Mouse (Mus musculus) gastrocnemius, postnatal 14 days (tissue): ENCODE results near the gene Nek8. TPM values are rescaled to one million over a fixed set of nuclear protein-coding genes. Genes with fewer than 3 reads are reported as not detected.

Experiments used
- DNase-seq: peaks from one replicate; pipeline ENCODE4 v3.0.0; 2021; ENCODE audit warnings: mixed read lengths
- intact Hi-C: fragments of 180-260 bp; cut with DNase I; formaldehyde crosslinking; loops from one replicate; pipeline ENCODE4 v1.15.1; 2025; ENCODE audit warnings: low total_unique reads
- total RNA-seq, 2 experiments: library from RNA; stranded (reverse); gene quantifications; 2 replicates each; pipeline ENCODE4 v1.2.3; 2021

Gene Nek8
- total RNA-seq, 2 experiments from 2014 or later, result 1.4 to 2.1 TPM

- no peak for DNase-seq
- intact Hi-C loops, result no loop called here
Observed at GRCm38 (mm10) chr11:78172034-78172747, 4.3 kb downstream of the Nek8 start.

GRCm38 (mm10) chr11:78171328-78171727, 5.1 kb downstream of the Nek8 start:
- intact Hi-C loops, result no loop called here
- DNase-seq, result no peak

- DNase-seq, result no peak
- intact Hi-C loops, result no loop called here
Observed at GRCm38 (mm10) chr11:78170306-78170705, 6.2 kb downstream of the Nek8 start.

DNA sequence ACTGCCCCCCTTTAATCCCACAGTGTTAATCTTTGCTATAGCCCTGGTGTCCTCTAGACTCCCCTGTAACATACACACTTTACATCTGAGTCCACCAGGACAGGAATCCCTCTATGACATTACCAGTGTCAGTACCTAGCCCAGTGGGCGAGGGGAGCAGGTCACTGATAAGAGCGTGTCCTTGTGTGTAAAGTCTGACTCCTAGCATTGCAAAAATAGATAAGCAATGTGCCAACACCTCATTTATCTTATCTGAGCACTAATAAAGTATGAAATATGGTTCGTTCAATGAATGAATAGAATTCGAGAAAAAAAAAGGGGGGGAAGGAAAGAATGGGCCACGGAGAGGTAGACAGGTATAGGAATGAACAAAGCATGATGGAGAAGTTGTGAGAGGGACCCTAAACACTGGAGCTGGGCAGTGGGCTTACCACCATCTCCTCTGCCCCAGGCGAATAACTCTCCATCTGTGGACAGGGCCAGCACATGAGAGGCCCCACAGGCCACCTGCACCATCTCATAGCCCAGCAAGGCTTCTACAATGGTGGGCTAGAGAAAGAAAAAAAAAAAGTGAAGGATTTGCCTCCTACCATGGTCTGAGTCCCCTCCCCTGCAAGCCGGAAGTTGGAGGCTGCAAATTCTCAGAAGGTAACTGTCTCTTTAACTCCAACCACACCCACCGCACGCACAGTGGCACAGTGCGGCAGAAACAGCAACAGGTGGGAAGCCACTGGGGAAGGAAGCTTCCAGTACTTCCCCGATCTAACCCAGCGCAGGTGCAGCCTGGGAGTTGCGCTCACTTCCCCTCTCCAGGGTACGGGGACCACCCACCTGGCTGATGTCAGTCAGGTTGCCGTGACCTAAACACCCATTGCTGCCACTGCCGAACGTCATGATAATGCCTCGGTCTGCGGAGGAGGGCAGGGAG, 7.7 kb downstream of the Nek8 start:
- DNase-seq, result no peak
- intact Hi-C loops, result no loop called here

DNA sequence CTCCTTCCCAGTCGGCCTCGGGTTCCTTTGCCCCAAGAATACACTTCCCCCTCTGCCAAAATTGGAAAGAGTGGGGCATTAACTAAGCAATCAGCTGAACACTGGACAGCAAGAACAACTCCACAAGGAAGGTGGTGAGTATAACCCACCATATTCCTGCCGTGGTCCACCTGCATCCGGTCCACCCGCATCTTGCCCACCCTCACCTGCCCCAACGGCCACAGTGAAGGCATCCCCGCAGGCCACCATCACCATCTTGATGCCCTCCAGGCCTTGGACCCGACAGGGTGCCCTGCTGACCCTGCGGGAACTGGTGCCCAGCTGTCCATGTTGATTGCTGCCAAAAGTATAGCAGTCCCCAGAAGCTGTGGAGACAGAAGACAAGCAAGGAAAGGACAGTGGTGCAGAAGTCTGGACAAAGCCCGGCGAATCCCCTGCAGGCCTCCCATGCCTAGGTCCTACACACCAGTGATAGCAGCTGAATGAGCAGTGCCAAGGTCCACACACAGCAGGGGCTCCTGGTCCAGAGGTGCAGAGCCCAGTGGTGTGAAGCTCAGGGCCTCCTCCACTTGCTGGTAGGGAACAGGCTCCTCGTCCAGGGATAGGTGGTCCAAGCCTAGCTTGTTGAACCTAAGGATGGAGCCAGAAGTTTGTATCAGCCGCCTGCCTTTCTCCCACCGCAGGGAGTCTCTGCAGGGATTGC, 9.1 kb downstream of the Nek8 start:
- no peak for DNase-seq
- intact Hi-C loops, result no loop called here

GRCm38 (mm10) chr11:78166640-78167039, 9.8 kb downstream of the Nek8 start:
- intact Hi-C loops, result no loop called here
- DNase-seq, result no peak

DNA sequence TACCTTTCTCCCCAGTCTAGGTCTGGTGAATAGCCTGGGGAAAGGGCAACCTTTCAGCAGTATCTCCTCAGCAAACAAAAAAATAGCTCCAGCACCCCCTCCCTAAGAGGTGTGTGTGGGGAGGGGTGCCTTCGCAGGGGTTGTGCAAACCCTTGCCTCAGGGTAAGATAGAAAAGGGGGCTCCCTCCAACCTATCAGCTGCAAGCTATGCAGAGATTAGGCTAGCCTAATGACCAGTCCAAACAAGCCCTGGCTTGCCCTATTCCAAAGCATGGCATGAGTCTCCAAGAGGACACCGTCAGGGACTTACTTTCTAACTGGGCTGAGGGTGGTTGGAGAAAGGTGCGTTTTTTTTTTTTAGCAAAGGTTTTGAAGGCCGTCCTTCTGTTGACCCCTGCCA, 10.3 kb downstream of the Nek8 start:
- intact Hi-C loops, result no loop called here

GRCm38 (mm10) chr11:78165761-78166109, 10.7 kb downstream of the Nek8 start:
- intact Hi-C loops, result no loop called here
- DNase-seq, result peak; percentile 58

More for the DNA sequence above, 10.3 kb downstream of the Nek8 start:
- DNase-seq, result no peak

DNA sequence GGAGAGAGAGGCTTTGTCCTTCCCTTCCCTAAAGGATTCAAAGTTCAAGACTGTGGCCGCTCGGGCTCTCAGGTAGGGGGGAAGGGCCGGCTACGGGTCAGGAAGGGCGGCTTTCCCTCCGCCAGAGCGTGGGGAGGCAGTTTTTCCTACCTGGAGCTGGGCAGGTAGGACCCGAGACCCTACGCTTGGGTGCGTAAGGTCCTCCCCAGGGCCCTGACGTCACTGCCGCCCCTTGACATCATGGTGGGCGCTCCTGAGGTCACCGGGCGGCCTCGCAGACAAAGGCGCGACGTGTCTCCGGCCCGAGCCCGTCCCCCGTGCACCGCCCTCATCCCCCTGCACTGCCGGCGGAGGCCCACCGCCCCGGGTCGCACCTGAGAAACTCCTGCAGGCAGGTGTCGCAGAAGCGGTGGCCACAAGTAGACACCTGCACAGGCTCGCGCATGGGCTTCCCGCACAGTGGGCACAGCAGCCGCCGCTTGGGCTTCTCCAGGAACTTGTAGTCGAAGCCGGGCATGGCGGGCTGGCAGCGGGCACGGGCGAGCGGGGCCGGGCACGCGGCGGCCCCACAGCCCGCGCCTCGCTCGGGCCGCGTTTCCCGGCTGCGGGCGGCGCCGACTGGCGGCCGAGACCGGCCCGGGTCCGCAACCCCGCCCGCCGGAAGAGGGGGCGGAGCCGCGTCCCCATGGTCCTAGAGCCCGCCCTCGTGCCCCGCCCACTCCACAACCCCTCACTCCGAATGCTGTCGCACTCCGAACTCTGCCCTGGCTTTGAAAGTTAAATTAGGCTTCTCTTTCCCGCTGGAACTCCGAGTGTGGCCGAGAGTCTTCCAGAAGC, 11.3 kb downstream of the Nek8 start, which contains the start of gene Traf4:
TSS of gene Traf4 (minus strand) at position 666 of the 837 bp plus-strand sequence.
- DNase-seq, result peak; percentile 87
- intact Hi-C loops, result no loop called here

DNA sequence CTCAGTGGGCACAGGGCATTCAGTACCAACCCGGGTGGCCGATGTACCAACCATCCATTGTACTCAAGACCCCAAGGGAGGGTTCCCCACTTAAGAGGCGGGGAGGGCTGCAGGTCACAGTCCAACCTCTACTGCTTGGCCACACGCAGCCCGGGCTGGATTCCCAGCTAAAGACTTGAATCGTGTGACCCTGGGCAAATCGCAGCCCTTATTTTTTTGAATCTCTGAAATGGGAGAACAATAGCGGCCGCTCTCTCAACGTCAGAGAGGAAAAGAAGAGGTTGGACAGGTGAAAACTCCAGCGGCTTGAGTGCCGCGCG, 11.9 kb downstream of the Nek8 start:
- intact Hi-C loops, result no loop called here
- no peak for DNase-seq

- intact Hi-C loops, result no loop called here
- DNase-seq, result peak; percentile 73
Observed at GRCm38 (mm10) chr11:78163681-78164603, 12.5 kb downstream of the Nek8 start.

DNA sequence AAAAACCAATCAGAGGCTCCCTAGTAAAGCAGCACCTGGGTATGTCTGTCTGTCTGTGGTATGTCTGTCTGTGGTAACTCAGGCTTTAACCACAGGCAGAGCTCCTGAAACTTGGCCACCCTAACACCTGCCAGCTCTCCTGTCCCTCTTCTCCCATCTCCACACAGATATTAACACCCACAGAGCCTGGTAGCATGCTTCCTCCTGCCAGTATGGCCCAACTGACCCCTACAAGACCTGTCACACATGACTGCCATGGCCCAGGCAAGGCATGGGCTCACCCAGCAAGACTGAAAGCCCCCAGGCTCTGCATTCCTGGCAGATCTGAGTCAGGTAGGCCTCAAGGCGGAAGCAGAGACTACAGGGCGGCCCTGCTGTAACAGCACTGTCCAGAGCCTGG, 13.4 kb downstream of the Nek8 start:
- intact Hi-C loops, result no loop called here
- DNase-seq, result no peak

- peak; percentile 77 for DNase-seq
Observed at GRCm38 (mm10) chr11:78162504-78162903, 14.0 kb downstream of the Nek8 start.

GRCm38 (mm10) chr11:78161968-78162367, 14.5 kb downstream of the Nek8 start:
- intact Hi-C loops, result no loop called here
- peak; percentile 45 for DNase-seq

More at GRCm38 (mm10) chr11:78162504-78162903, 14.0 kb downstream of the Nek8 start:
- intact Hi-C loops, result no loop called here

GRCm38 (mm10) chr11:78161169-78161568, 15.3 kb downstream of the Nek8 start:
- DNase-seq, result no peak
- intact Hi-C loops, result no loop called here

DNA sequence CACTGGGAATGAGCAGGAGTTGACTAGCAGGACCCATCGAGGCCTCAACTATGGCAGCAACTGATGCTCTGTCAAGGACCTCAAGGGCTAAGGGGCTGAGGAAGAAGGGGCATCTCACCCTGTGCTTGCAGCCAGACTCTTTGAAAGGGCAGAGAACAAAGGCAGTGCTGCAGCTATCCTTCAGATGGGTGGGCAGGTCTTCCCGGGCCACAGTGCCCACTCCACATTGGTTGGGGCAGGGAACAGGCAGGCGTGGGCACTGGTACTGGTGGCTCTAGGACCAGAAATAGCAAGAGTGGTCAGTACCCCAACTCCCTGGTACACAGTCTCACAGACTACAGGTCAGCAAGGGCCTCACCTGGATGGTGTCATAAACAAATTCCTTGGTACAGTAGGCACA, 15.8 kb downstream of the Nek8 start:
- DNase-seq, result no peak
- intact Hi-C loops, result no loop called here

DNA sequence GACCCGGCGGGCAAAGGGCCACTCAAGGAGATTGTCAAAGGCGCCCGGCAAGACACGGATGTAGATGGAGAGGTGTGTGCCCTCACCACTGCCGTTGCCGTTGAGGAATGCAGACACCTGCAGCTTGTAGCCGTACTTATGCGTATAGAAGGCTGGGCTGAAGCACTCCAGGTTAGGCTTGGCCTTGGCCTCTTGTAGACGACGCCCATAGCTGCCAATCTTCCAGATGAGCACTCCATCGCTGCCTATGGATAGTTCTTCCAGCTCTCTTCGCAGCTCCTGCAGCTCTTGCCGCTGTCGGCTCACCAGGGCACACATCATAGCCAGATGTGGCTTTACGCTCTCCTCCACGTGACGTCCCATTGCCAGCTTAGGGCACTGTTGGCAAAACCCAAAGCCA, 16.3 kb downstream of the Nek8 start:
- intact Hi-C loops, result no loop called here
- DNase-seq, result no peak

GRCm38 (mm10) chr11:78159557-78159956, 16.9 kb downstream of the Nek8 start:
- intact Hi-C loops, result loop anchor here (5.0 kb wide), 1 partner anchor 102 kb away; no protein-coding TSS in a partner anchor
- no peak for DNase-seq
